13 mouse cellular contexts compared by ENCODE assay signal in genomic region chr16:25104603-25105002, GRCm38 (mm10).
A peak's percentile ranks its signal among the peaks of the same experiment; 100 is the strongest.
DNase-seq lines count a peak whose midpoint lies in the region; ATAC-seq and TF ChIP-seq lines count a peak whose summit lies in the region.
"Had no signal": no experiment of that assay in that cellular context is flagged by ENCODE, and none has a peak within 500 bp of the region (broad histone marks: within the 10 kb centered on the region; RNA-seq: fewer than 3 reads in every experiment).

No protein-coding gene starts in this region.

- H3K4me2 ChIP-seq in hindbrain, embryonic 11.5 days (replicated peaks; ENCODE audit: low read depth, low read length) = no peak overlapping the region
- no peak overlapping the region for H3K4me2 ChIP-seq in forebrain, postnatal 0 days (ENCODE audit: low read depth)
- no peak overlapping the region for H3K4me2 ChIP-seq in midbrain, postnatal 0 days (ENCODE audit: low read depth, low read length, poor library complexity, severe bottlenecking)
- no peak overlapping the region for H3K4me2 ChIP-seq in kidney, embryonic 16.5 days (replicated peaks; ENCODE audit: low read depth, low read length)
- H3K4me2 ChIP-seq: heart, embryonic 15.5 days had no signal

- no peak for TF ChIP-seq CTCF in brain, embryonic 14.5 days (IDR thresholded peaks at IDR 0.05; ENCODE audit: borderline replicate concordance, extremely low read depth, insufficient read depth, insufficient read length)
- TF ChIP-seq CTCF in forebrain, postnatal 0 days (IDR thresholded peaks at IDR 0.05; ENCODE audit: low read depth) = no peak
- no peak for TF ChIP-seq CTCF in midbrain, postnatal 0 days (IDR thresholded peaks at IDR 0.05)

- H3K9me3 ChIP-seq in hindbrain, embryonic 11.5 days (ENCODE audit: control insufficient read depth, low read length) = no peaks in the 10 kb centered on the region
- peaks cover under 1% of the 10 kb centered on the region; the same call in 1 of the 2 replicates for H3K9me3 ChIP-seq in hindbrain, embryonic 10.5 days
- H3K9me3 ChIP-seq in forebrain, postnatal 0 days (ENCODE audit: low read length) = no peaks in the 10 kb centered on the region
- no peaks in the 10 kb centered on the region for H3K9me3 ChIP-seq in midbrain, postnatal 0 days (ENCODE audit: low read length)
- H3K9me3 ChIP-seq in kidney, embryonic 16.5 days (ENCODE audit: low read length) = no peaks in the 10 kb centered on the region
- H3K9me3 ChIP-seq: heart, embryonic 15.5 days had no signal

- no peak for TF ChIP-seq POLR2A in brain, embryonic 14.5 days (IDR thresholded peaks at IDR 0.05; ENCODE audit: borderline replicate concordance, extremely low read depth, insufficient read depth, insufficient read length, poor library complexity, severe bottlenecking)

- no peaks in the 10 kb centered on the region for H3K36me3 ChIP-seq in hindbrain, embryonic 11.5 days (ENCODE audit: control insufficient read depth, insufficient read depth, low read length)
- H3K36me3 ChIP-seq in hindbrain, embryonic 10.5 days = no peaks in the 10 kb centered on the region
- no peaks in the 10 kb centered on the region for H3K36me3 ChIP-seq in forebrain, postnatal 0 days (ENCODE audit: insufficient read depth)
- no peaks in the 10 kb centered on the region for H3K36me3 ChIP-seq in midbrain, postnatal 0 days (ENCODE audit: insufficient read depth, low read length)
- H3K36me3 ChIP-seq in kidney, embryonic 16.5 days (ENCODE audit: insufficient read depth, low read length) = no peaks in the 10 kb centered on the region
- H3K36me3 ChIP-seq: heart, embryonic 15.5 days had no signal

- ATAC-seq in hindbrain, embryonic 11.5 days (ENCODE audit: low FRiP score) = peak; percentile 92
- ATAC-seq in forebrain, postnatal 0 days = peak; percentile 97
- ATAC-seq in midbrain, postnatal 0 days (ENCODE audit: low FRiP score) = no peak; the same call in 1 of the 2 replicates
- no peak for ATAC-seq in kidney, embryonic 16.5 days (ENCODE audit: low FRiP score, low TSS enrichment)
- ATAC-seq: intestine, postnatal 0 days had no signal

- no peaks in the 10 kb centered on the region for H3K4me1 ChIP-seq in hindbrain, embryonic 11.5 days (replicated peaks; ENCODE audit: control insufficient read depth, insufficient read depth, low read length)
- H3K4me1 ChIP-seq in hindbrain, embryonic 10.5 days (replicated peaks) = peaks cover 11% of the 10 kb centered on the region; the same call in 1 of the 2 replicates
- no peaks in the 10 kb centered on the region for H3K4me1 ChIP-seq in forebrain, postnatal 0 days (ENCODE audit: insufficient read depth)
- no peaks in the 10 kb centered on the region for H3K4me1 ChIP-seq in midbrain, postnatal 0 days (ENCODE audit: insufficient read depth, low read length)
- no peaks in the 10 kb centered on the region for H3K4me1 ChIP-seq in kidney, embryonic 16.5 days (ENCODE audit: insufficient read depth, low read length)
- H3K4me1 ChIP-seq: heart, embryonic 15.5 days had no signal

- no peak overlapping the region for H3K4me3 ChIP-seq in hindbrain, embryonic 11.5 days (ENCODE audit: low read depth, low read length)
- H3K4me3 ChIP-seq in hindbrain, embryonic 10.5 days = no peak overlapping the region
- H3K4me3 ChIP-seq in forebrain, postnatal 0 days (ENCODE audit: low read depth, low read length) = no peak overlapping the region
- no peak overlapping the region for H3K4me3 ChIP-seq in midbrain, postnatal 0 days (ENCODE audit: low read depth, low read length)
- no peak overlapping the region for H3K4me3 ChIP-seq in kidney, embryonic 16.5 days (ENCODE audit: low read length)
- H3K4me3 ChIP-seq: heart, embryonic 15.5 days had no signal

- WGBS in hindbrain, embryonic 11.5 days = 29% methylated on average over 2 of the region's 2 CpGs
- 39% methylated on average over 2 of the region's 2 CpGs for WGBS in hindbrain, embryonic 10.5 days
- WGBS in forebrain, postnatal 0 days = 13% methylated on average over 2 of the region's 2 CpGs
- WGBS in midbrain, postnatal 0 days = 24% methylated on average over 2 of the region's 2 CpGs
- 40% methylated on average over 2 of the region's 2 CpGs for WGBS in kidney, embryonic 16.5 days

- H3K9ac ChIP-seq in hindbrain, embryonic 11.5 days (ENCODE audit: low read depth, low read length) = no peak overlapping the region
- H3K9ac ChIP-seq in forebrain, postnatal 0 days = no peak overlapping the region
- H3K9ac ChIP-seq in midbrain, postnatal 0 days (replicated peaks; ENCODE audit: low read length, poor library complexity, severe bottlenecking) = no peak overlapping the region
- H3K9ac ChIP-seq in kidney, embryonic 16.5 days (replicated peaks; ENCODE audit: low read length) = no peak overlapping the region
- H3K9ac ChIP-seq: heart, embryonic 15.5 days had no signal

- no peak overlapping the region for H3K27ac ChIP-seq in hindbrain, embryonic 11.5 days (ENCODE audit: low read depth, low read length)
- no peak overlapping the region for H3K27ac ChIP-seq in hindbrain, embryonic 10.5 days
- H3K27ac ChIP-seq in forebrain, postnatal 0 days (ENCODE audit: low read depth, low read length) = 0 out of 2 replicates have a peak overlapping the region, but pooled peaks have one; percentile 21
- no peak overlapping the region for H3K27ac ChIP-seq in midbrain, postnatal 0 days (ENCODE audit: low read depth, low read length)
- H3K27ac ChIP-seq in kidney, embryonic 16.5 days (ENCODE audit: low read length) = no peak overlapping the region
- H3K27ac ChIP-seq: heart, embryonic 15.5 days had no signal

- DNase-seq in hindbrain, embryonic 11.5 days (ENCODE audit: low spot score) = peak; percentile 15
- DNase-seq in hindbrain, embryonic 10.5 days (ENCODE audit: low spot score) = no peak
- peak; percentile 96 for DNase-seq in brain, embryonic 14.5 days (ENCODE audit: low read depth)
- peak; percentile 54 for DNase-seq in forebrain, postnatal 0 days
- DNase-seq in midbrain, postnatal 0 days (ENCODE audit: low spot score) = peak; percentile 70
- no peak for DNase-seq in testis, postnatal 10 days (ENCODE audit: low spot score)
- DNase-seq in urinary bladder, adult 18-20 months (ENCODE audit: low spot score in 2 of 2) = no peak
- DNase-seq: adrenal gland, adult 8-10 months; cerebellum, adult 11 months; lung, postnatal 36 days had no signal

- H3K27me3 ChIP-seq in hindbrain, embryonic 11.5 days (ENCODE audit: control insufficient read depth, insufficient read depth, low read length) = no peaks in the 10 kb centered on the region
- no peaks in the 10 kb centered on the region for H3K27me3 ChIP-seq in hindbrain, embryonic 10.5 days (ENCODE audit: insufficient read depth, poor library complexity, severe bottlenecking)
- H3K27me3 ChIP-seq in forebrain, postnatal 0 days (ENCODE audit: insufficient read depth, low read length) = no peaks in the 10 kb centered on the region
- H3K27me3 ChIP-seq in midbrain, postnatal 0 days (ENCODE audit: insufficient read depth, low read length) = no peaks in the 10 kb centered on the region
- H3K27me3 ChIP-seq in kidney, embryonic 16.5 days (ENCODE audit: insufficient read depth, low read length) = no peaks in the 10 kb centered on the region
- H3K27me3 ChIP-seq: heart, embryonic 15.5 days had no signal

Comparison
In these comparisons a context has a peak if more than half of its experiments do, and no peak if none do; other contexts are left out.
1. DNase-seq: peak in hindbrain, embryonic 11.5 days (single experiment), brain, embryonic 14.5 days (single experiment), forebrain, postnatal 0 days (single experiment) and midbrain, postnatal 0 days (single experiment); none in hindbrain, embryonic 10.5 days (single experiment), testis, postnatal 10 days (single experiment) and urinary bladder, adult 18-20 months (0 of 2).
2. ATAC-seq: peak in hindbrain, embryonic 11.5 days (single experiment) and forebrain, postnatal 0 days (single experiment); none in midbrain, postnatal 0 days (single experiment) and kidney, embryonic 16.5 days (single experiment).